ENCODE assay signal across 13 mouse cellular contexts in the genomic region with DNA sequence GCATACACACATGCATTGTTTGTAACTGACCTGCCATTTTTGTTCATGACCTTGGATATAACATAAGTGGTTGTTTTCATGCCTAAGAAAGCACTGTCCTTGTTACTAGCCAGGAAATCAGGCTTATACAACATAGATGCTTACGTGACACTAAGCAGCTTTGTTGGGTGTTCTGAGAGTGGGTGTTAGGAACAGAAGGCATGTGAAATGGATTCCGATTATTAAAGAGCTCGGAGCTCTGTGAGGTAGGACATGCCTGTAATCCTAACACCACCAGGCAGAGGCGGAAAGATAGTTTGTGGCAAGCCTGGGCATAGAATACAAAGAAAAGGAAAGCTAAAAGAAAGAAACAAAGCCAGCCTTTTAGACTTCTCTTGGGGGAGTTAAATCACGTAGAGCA. TPM values are rescaled to one million over a fixed set of nuclear protein-coding genes. Genes with fewer than 3 reads are reported as not detected.
DNase-seq lines count a peak whose midpoint lies in the region; ATAC-seq lines count a peak whose summit lies in the region.
"Had no signal": no experiment of that assay in that cellular context is flagged by ENCODE, and none has a peak within 500 bp of the region (broad histone marks: within the 10 kb centered on the region; RNA-seq: fewer than 3 reads in every experiment).

No protein-coding gene starts in this region.

- H3K9me3 ChIP-seq in hindbrain, embryonic 10.5 days = no peaks in the 10 kb centered on the region
- H3K9me3 ChIP-seq in hindbrain, embryonic 16.5 days (ENCODE audit: control insufficient read depth, low read length) = no peaks in the 10 kb centered on the region
- H3K9me3 ChIP-seq: limb, embryonic 13.5 days; lung, embryonic 15.5 days had no signal

- no peak for ATAC-seq in hindbrain, embryonic 16.5 days

- 68% methylated on average over 5 of the region's 5 CpGs for WGBS in hindbrain, embryonic 10.5 days
- 46% methylated on average over 5 of the region's 5 CpGs for WGBS in hindbrain, embryonic 16.5 days

- H3K4me3 ChIP-seq in hindbrain, embryonic 10.5 days = no peak overlapping the region
- no peak overlapping the region for H3K4me3 ChIP-seq in hindbrain, embryonic 16.5 days (ENCODE audit: low read length)
- H3K4me3 ChIP-seq: limb, embryonic 13.5 days; lung, embryonic 15.5 days had no signal

- peak overlapping the region; percentile 59 for H3K27ac ChIP-seq in hindbrain, embryonic 10.5 days
- H3K27ac ChIP-seq in hindbrain, embryonic 16.5 days (ENCODE audit: low read depth, low read length) = no peak overlapping the region
- H3K27ac ChIP-seq: limb, embryonic 13.5 days; lung, embryonic 15.5 days; stomach, postnatal 0 days had no signal

- H3K4me1 ChIP-seq in hindbrain, embryonic 10.5 days (replicated peaks) = peaks cover 24% of the 10 kb centered on the region
- H3K4me1 ChIP-seq in hindbrain, embryonic 16.5 days (ENCODE audit: control insufficient read depth, insufficient read depth, low read depth, low read length) = no peaks in the 10 kb centered on the region; the same call in 1 of the 2 replicates
- H3K4me1 ChIP-seq: lung, embryonic 15.5 days had no signal

- no peak for DNase-seq in hindbrain, embryonic 10.5 days (ENCODE audit: low spot score)
- peak; percentile 39 to 40 for DNase-seq in right cerebral cortex, adult 2 months (ENCODE audit: low spot score in 2 of 2)
- no peak for DNase-seq in right cerebral cortex, postnatal 10 days (ENCODE audit: low spot score in 2 of 2)
- peak; percentile 58 for DNase-seq in gonadal fat pad, adult 2 months (ENCODE audit: low read depth)
- DNase-seq in retina, postnatal 7 days (ENCODE audit: low read depth, low spot score) = peak; percentile 56
- DNase-seq in kidney, adult 11 months = no peak
- DNase-seq in adrenal gland, adult 8-10 months = no peak
- DNase-seq: adrenal gland, postnatal 14 days; cerebellum, adult 11 months had no signal

- no peaks in the 10 kb centered on the region for H3K27me3 ChIP-seq in hindbrain, embryonic 10.5 days (ENCODE audit: insufficient read depth, poor library complexity, severe bottlenecking)
- no peaks in the 10 kb centered on the region for H3K27me3 ChIP-seq in hindbrain, embryonic 16.5 days (replicated peaks; ENCODE audit: control insufficient read depth, insufficient read depth, low read length)
- H3K27me3 ChIP-seq: limb, embryonic 13.5 days; lung, embryonic 15.5 days had no signal

- no peak overlapping the region for H3K9ac ChIP-seq in hindbrain, embryonic 16.5 days (ENCODE audit: low read depth, low read length)
- H3K9ac ChIP-seq: limb, embryonic 13.5 days; lung, embryonic 15.5 days had no signal

- H3K4me2 ChIP-seq in hindbrain, embryonic 16.5 days (ENCODE audit: low read length) = no peak overlapping the region
- H3K4me2 ChIP-seq: limb, embryonic 13.5 days; lung, embryonic 15.5 days had no signal

- peaks cover 10% of the 10 kb centered on the region; the same call in 1 of the 2 replicates for H3K36me3 ChIP-seq in hindbrain, embryonic 10.5 days
- H3K36me3 ChIP-seq in hindbrain, embryonic 16.5 days (ENCODE audit: control insufficient read depth, insufficient read depth, low read length) = peaks cover 9% of the 10 kb centered on the region; the same call in 1 of the 2 replicates
- H3K36me3 ChIP-seq: lung, embryonic 15.5 days had no signal

RNA-seq across cellular contexts. Expression of a gene that starts 9.0 kb away (rescaled TPM):
- 20.1 and 28.7 TPM in 2 replicates for polyA plus RNA-seq in hindbrain, embryonic 10.5 days (2016; fragmentation: Nextera tagmentation; extraction: Ambion mirVana)
- 39.3 and 42.8 TPM in 2 replicates for polyA plus RNA-seq in hindbrain, embryonic 16.5 days (2015; fragmentation: Nextera tagmentation; extraction: Ambion mirVana)
- 16.5 and 16.8 TPM in 2 replicates for polyA plus RNA-seq in gonadal fat pad, adult 2 months (2012; rRNA removed)
- total RNA-seq in adrenal gland, adult 8-10 months (2022) = 10 to 100 TPM; 18.4 to 25.8 (median 23.1) TPM

RNA-seq across cellular contexts. Expression of a gene that starts 16.1 kb away (rescaled TPM):
- 0.95 and 1.2 TPM in 2 replicates for polyA plus RNA-seq in hindbrain, embryonic 10.5 days (2016; fragmentation: Nextera tagmentation; extraction: Ambion mirVana)
- 1.3 and 1.7 TPM in 2 replicates for polyA plus RNA-seq in hindbrain, embryonic 16.5 days (2015; fragmentation: Nextera tagmentation; extraction: Ambion mirVana)
- polyA plus RNA-seq in gonadal fat pad, adult 2 months (2012; rRNA removed) = 6.0 and 7.0 TPM in 2 replicates
- total RNA-seq in adrenal gland, adult 8-10 months (2022) = 10 to 100 TPM in 1 of 4 experiments, 1 to 10 TPM in 3; 5.4 to 10.2 (median 7.8) TPM

Comparison
In these comparisons a context has a peak if more than half of its experiments do, and no peak if none do; other contexts are left out.
1. DNase-seq: peak in right cerebral cortex, adult 2 months (2 of 2), gonadal fat pad, adult 2 months (single experiment) and retina, postnatal 7 days (single experiment); none in hindbrain, embryonic 10.5 days (single experiment), right cerebral cortex, postnatal 10 days (0 of 2), kidney, adult 11 months (single experiment) and adrenal gland, adult 8-10 months (single experiment).